Mouse (Mus musculus) liver, postnatal 0 days (tissue): Measurements from ENCODE around the gene Wbp1l. TPM values are rescaled to one million over a fixed set of nuclear protein-coding genes. Genes with fewer than 3 reads are reported as not detected.
A peak's percentile ranks its signal among the peaks of the same experiment; 100 is the strongest.

ENCODE experiments used
- ATAC-seq: fragments of 200-750 bp; cut with Nextera tagmentation; 2 replicates; pipeline ENCODE4 v1.8.0; 2017; ENCODE audit warnings: mild to moderate bottlenecking, moderate library complexity
- DNase-seq: peaks from one replicate; pipeline ENCODE4 v3.0.0-alpha.2; 2016
- H3K27ac ChIP-seq: fragments of 300-500 bp; sonication (generic); 2 replicates; pipeline ENCODE4 v1.5.1; 2014; ENCODE audit warnings: antibody characterized with exemption, moderate library complexity, mild to moderate bottlenecking, low read depth
- H3K27me3 ChIP-seq: fragments of 300-500 bp; sonication (generic); 2 replicates; pipeline ENCODE4 v1.6.1; 2014; ENCODE audit warnings: low read length, control low read depth, mixed read lengths; ENCODE audit not compliant: insufficient read depth
- H3K36me3 ChIP-seq: fragments of 300-500 bp; sonication (generic); replicated peaks from 2 replicates; pipeline ENCODE4 v1.6.1; 2014; ENCODE audit warnings: mild to moderate bottlenecking, control low read depth, low read length, moderate library complexity, mixed read lengths; ENCODE audit not compliant: insufficient read depth
- H3K4me1 ChIP-seq: fragments of 300-500 bp; sonication (generic); 2 replicates; pipeline ENCODE4 v1.6.1; 2014; ENCODE audit warnings: antibody characterized with exemption, mild to moderate bottlenecking, control low read depth; ENCODE audit not compliant: insufficient read depth
- H3K4me2 ChIP-seq: fragments of 300-500 bp; sonication (generic); 2 replicates; pipeline ENCODE4 v1.6.1; 2014; ENCODE audit warnings: low read depth, mild to moderate bottlenecking, low read length, moderate library complexity, mixed read lengths
- H3K4me3 ChIP-seq: fragments of 300-500 bp; sonication (generic); 2 replicates; pipeline ENCODE4 v1.5.1; 2014; ENCODE audit warnings: low read depth, low read length
- H3K9ac ChIP-seq: fragments of 300-500 bp; sonication (generic); replicated peaks from 2 replicates; pipeline ENCODE4 v1.6.1; 2014; ENCODE audit warnings: mild to moderate bottlenecking, moderate library complexity
- H3K9me3 ChIP-seq: fragments of 300-500 bp; sonication (generic); 2 replicates; pipeline ENCODE4 v1.6.1; 2016; ENCODE audit warnings: mild to moderate bottlenecking, control low read depth, low read length, mixed read lengths
- CTCF ChIP-seq: sonication (generic); IDR thresholded peaks from 2 replicates; pipeline ENCODE4 v1.5.1; 2016; ENCODE audit warnings: antibody characterized with exemption, low read depth
- EP300 ChIP-seq: IDR thresholded peaks from 2 replicates; pipeline ENCODE4 v1.6.1; 2016; ENCODE audit warnings: antibody characterized with exemption, low read depth, mild to moderate bottlenecking
- WGBS: fragments of 180-500 bp; shearing (Covaris S2); extraction: QIAGEN DNeasy Blood & Tissue Kit; methylation state at CpG from one replicate; pipeline ENCODE4 v1.1.7; 2014; ENCODE audit not compliant: insufficient replicate concordance; 5-methylcytosine and 5-hydroxymethylcytosine counted together
- polyA plus RNA-seq: library from polyadenylated mRNA; unstranded; fragments of >200 nt; fragmentation: Nextera tagmentation; extraction: Ambion mirVana; gene quantifications from 2 replicates; pipeline ENCODE4 v1.2.1, GENCODE M21; 2015

Wbp1l gene
- polyA plus RNA-seq, 1 experiment from 2014 or later: 48.8 TPM

DNA sequence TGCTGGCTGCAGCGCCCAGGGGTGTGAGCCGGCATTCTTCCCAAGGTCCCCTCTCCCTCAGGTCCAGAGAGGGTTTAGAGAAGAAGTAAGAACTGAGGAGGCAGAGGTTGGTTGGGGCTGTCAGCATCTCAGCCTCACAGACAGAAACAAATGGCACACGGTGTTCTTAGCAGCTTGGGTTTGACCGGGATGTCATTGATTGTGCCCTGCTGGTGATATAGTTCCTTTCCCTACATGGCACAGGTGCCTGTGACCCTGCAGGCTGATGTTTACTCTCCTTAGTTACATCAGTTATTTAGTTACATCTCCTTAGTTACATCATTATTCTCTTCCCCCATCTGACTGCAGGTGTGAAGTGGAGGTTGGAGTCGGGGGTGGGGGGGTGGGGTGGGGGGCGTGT lies 7.3 kb upstream of the Wbp1l start:
- Histone ChIP-seq H3K4me2 (no peak overlapping the region), H3K9ac (no peak overlapping the region), H3K36me3 (peaks cover 38% of the 10 kb centered on the region), H3K9me3 (no peaks in the 10 kb centered on the region), H3K4me3 (no peak overlapping the region), H3K27ac (peak overlapping the region; percentile 84), H3K4me1 (peaks cover 5% of the 10 kb centered on the region; the same call in 1 of the 2 replicates), H3K27me3 (no peaks in the 10 kb centered on the region)
- TF ChIP-seq EP300 (peak; percentile 83), CTCF (no peak)
- ATAC-seq: peak; percentile 92
- WGBS: 75% methylated on average over 6 of the region's 6 CpGs
- peak; percentile 46 for DNase-seq

- Histone ChIP-seq H3K27me3 (no peaks in the 10 kb centered on the region), H3K9me3 (no peaks in the 10 kb centered on the region), H3K4me2 (no peak overlapping the region), H3K9ac (no peak overlapping the region), H3K36me3 (peaks cover 38% of the 10 kb centered on the region), H3K27ac (no peak overlapping the region), H3K4me1 (peaks cover 6% of the 10 kb centered on the region; the same call in 1 of the 2 replicates), H3K4me3 (no peak overlapping the region)
- 85% methylated on average over 9 of the region's 9 CpGs for WGBS
- DNase-seq: no peak
- ATAC-seq: no peak
- TF ChIP-seq CTCF (peak; percentile 47), EP300 (no peak)
Measured at GRCm38 (mm10) chr19:46592751-46593439, 6.0 kb upstream of the Wbp1l start.

- Histone ChIP-seq H3K4me3 (no peak overlapping the region), H3K27me3 (no peaks in the 10 kb centered on the region), H3K36me3 (peaks cover 24% of the 10 kb centered on the region), H3K4me1 (peaks cover 21% of the 10 kb centered on the region), H3K4me2 (peak overlapping the region; percentile 89), H3K27ac (no peak overlapping the region), H3K9ac (no peak overlapping the region), H3K9me3 (no peaks in the 10 kb centered on the region)
- ATAC-seq (no peak), DNase-seq (no peak)
- WGBS: 89% methylated on average over 4 of the region's 4 CpGs
- TF ChIP-seq CTCF (no peak), EP300 (no peak)
Measured at GRCm38 (mm10) chr19:46598187-46598586, 697 bp upstream of the Wbp1l start.

GRCm38 (mm10) chr19:46599375-46600256 lies 732 bp downstream of the Wbp1l start:
- DNase-seq (peak; percentile 38), ATAC-seq (no peak; the same call in 1 of the 2 replicates)
- Histone ChIP-seq H3K9ac (peak overlapping the region; percentile 98), H3K4me2 (peak overlapping the region; percentile 89), H3K4me1 (peaks cover 23% of the 10 kb centered on the region), H3K4me3 (peak overlapping the region; percentile 99), H3K9me3 (no peaks in the 10 kb centered on the region), H3K27me3 (no peaks in the 10 kb centered on the region), H3K36me3 (peaks cover 20% of the 10 kb centered on the region), H3K27ac (peak overlapping the region; percentile 99)
- TF ChIP-seq CTCF: no peak
- no peak for TF ChIP-seq EP300
- WGBS: 4% methylated on average over 22 of the region's 22 CpGs

DNA sequence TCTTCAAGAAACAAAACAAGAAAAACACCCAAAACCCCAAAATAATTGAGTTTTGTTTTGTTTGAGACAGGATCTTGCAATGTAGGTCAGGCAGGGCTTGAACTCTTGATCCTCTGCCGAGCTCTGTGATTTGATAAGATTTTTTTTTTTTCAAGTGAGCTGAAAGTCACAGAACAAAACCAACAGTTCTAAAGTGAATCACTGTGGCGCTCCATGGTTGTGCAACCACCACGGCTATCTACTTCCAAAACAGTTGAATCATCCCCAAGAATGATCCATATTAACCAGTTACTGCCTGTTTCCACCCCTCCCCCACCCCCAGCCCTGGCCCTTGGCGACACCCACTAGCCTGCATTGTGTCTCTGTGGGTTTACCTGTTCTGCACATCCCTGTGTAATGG lies 1.5 kb downstream of the Wbp1l start:
- ATAC-seq (peak; percentile 22), DNase-seq (peak; percentile 75)
- Histone ChIP-seq H3K4me3 (peak overlapping the region; percentile 99), H3K4me1 (peaks cover 23% of the 10 kb centered on the region), H3K9ac (peak overlapping the region; percentile 98), H3K36me3 (peaks cover 18% of the 10 kb centered on the region), H3K9me3 (no peaks in the 10 kb centered on the region), H3K27ac (peak overlapping the region; percentile 99), H3K4me2 (peak overlapping the region; percentile 89), H3K27me3 (no peaks in the 10 kb centered on the region)
- TF ChIP-seq CTCF (no peak), EP300 (peak; percentile 66; the same call in 1 of the 2 replicates)
- 40% methylated on average over 4 of the region's 4 CpGs for WGBS

GRCm38 (mm10) chr19:46601491-46601890 lies 2.6 kb downstream of the Wbp1l start:
- H3K36me3 ChIP-seq: peaks cover 25% of the 10 kb centered on the region
- peak overlapping the region; percentile 57 for H3K9ac ChIP-seq
- no peaks in the 10 kb centered on the region for H3K27me3 ChIP-seq
- H3K27ac ChIP-seq: peak overlapping the region; percentile 97
- no peaks in the 10 kb centered on the region for H3K9me3 ChIP-seq
- ATAC-seq: peak; percentile 70
- no peak overlapping the region for H3K4me3 ChIP-seq
- DNase-seq: peak; percentile 66
- H3K4me2 ChIP-seq: peak overlapping the region; percentile 58
- H3K4me1 ChIP-seq: peaks cover 26% of the 10 kb centered on the region
- TF ChIP-seq CTCF (no peak), EP300 (peak; percentile 82)
- 44% methylated on average over 14 of the region's 14 CpGs for WGBS
